Mouse (Mus musculus): ENCODE measurements around the gene Ackr3.

Gene Ackr3

DNA sequence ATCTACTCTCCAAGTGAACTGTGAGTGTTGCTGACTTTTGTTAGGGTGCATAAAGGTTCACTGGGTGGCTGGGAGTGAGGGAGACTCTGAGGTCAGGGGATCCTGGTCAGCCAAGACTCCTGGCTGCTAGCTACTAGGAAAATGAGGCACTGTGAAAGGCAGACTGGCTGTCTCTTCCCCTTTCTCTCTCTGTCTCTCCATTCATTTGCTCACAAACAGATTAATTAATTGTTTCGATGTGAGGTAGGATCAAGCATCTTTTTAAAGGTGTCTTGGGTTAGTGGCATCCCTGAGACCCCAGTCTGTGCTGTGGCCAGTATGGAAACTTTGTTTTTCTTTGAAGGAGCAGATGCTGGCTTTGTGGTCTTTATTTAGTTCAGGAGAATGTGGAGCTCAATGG lies 1.0 kb downstream of the Ackr3 start:
- DNase-seq (ENCODE audit: low read depth, low spot score) = no peak

DNA sequence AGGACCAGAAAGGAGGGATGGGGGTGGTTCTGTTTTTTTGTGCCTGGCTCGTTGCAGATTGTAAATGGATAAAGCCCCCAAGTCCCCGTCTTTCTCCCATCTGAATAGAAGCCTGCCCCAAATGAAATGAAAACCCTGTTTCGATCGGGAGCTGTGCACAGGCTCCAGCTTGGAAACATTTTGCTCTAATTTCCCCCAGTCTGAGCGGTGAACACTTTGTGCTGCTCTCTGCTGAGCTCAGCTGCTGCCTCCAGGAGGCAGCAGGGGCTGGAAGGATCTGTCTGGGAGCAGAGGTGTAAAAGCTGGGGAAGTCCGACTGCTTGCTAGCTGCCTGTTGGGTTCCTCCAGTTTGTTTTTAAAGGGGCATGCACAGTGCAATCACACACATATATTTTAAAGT lies 1.4 kb downstream of the Ackr3 start:
- no peak for DNase-seq (ENCODE audit: low read depth, low spot score)

DNA sequence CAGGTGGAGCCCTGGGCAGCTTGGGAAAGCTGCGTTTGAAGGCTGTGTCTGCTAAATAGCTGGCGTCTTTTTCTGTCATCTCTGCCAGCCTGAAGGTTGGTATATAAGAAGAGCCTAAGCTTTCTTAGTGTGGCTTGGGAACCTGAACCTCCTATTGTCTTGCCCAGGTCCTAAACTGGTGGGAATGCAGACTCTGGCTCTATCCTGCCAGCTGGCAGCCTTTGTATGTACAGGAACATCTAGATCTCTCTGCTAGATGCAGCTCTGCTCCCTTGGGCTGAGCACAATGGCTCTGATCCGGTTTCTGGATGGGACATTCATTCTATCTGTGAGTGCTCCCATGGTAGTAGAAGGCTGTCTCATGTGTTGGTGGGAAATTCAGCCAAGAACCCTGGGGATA lies 2.9 kb downstream of the Ackr3 start:
- DNase-seq (ENCODE audit: low read depth, low spot score) = no peak

DNA sequence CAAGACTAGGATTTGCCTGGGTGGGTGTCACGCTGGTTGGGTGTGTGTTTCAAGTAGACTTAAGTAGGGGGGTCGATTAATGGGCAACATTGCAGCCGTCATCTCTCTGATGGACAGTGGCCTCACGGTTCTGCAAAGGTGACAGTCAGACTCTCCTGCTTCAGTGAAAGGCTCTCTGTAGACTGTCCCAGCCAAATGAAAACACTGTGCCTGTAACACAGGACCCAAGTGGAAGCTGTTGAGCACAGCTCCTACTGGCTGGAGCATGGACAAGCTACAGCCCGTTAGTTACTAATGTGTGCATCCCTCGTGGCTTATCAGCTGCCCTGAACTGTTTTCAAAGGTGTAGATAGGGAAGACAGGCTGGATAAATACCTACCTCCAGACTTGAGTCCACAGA lies 3.5 kb downstream of the Ackr3 start:
- no peak for DNase-seq (ENCODE audit: low read depth, low spot score)

DNA sequence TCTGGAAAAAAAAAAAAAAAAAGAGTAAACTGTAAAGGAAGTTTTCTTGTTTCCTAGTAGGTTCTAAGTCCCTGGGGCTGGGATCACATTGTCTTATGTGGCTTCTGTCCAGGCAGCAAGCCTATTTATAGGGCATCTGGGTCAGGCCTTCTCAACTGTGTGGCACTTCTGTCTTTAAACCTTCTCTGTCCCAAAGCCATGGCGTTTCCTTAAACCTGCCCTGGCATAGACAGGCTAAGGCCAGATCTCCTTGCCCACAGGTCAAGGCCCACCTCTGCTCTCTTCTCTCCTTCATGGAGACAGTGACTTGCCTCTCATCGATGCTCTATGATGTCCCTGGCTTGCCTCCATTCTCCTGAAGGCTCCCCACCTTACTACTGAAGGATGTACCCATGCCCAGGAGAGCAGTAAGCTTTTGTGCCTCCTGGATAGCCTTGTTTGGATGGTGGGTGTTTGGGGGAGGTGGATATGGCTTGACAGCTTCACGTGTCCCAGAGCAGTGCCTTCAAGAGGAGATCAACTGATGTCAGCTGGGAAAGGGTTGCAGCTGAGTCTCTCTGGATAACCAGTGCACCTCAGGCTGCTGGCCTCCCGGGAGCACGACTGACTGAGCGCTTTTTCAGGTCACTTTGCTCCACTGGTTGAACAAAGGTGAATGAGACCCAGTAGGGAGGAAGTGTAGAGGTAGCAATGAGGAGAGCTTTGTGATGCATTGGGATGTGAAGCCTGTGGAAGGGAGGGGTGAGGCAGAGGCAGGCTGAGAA lies 4.1 kb downstream of the Ackr3 start:
- DNase-seq (ENCODE audit: low read depth, low spot score) = no peak

DNA sequence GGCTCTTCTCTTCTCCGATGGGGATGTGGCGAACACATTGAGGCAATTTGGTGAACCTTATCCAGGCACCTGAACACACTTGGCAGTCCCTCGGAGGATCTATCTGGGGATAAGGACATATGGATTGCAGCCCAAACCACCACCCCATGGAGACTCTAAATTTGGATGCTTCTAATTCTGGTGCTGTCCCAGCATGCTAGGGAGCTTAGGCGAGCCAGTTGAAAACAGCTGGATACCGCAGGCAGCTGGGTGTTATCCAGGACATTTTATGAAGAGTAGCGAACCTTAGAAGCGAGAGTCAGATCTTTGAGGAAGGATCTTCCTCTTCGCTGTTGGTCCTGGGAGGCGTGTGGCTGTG lies 4.7 kb downstream of the Ackr3 start:
- DNase-seq (ENCODE audit: low read depth, low spot score) = no peak

DNA sequence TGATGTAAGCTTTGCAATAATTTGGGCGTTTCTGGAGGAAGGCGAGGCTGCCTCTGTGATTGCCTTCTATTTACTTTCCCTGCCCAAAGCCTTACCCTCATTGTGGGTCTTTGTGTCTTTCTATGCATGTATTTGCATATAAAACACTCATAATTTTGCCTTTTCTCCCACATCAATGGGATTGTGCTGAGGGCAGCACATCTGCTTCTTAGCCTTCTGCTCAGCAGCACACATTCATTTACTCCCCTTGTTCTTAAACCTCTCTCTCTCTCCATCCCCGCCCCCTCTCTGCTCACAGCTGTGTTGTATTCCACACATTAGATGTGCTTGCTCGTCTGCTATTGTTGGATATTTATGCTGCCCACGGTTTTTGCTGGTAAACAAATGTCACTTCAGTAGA lies 5.3 kb downstream of the Ackr3 start:
- DNase-seq (ENCODE audit: low read depth, low spot score) = no peak

DNA sequence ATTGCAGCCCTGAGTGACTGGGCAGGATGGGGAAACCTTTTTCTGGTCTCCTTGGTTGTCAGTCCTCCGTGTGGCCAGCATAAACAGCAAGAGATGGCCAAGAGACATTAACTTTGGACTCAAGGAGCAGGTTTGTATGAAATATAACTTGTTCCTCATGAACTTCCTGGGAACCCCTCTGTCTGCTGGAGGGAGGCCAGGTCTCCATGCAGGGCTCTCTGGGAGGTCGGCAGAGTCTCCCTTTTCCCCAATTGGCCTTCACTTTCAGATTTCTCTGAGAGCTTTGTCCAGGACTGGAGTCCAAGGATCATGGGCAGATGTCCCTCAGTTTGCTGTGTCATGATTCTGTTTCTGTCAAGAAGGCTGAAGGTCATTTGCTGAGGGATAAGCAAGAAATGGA lies 6.0 kb downstream of the Ackr3 start:
- no peak for DNase-seq (ENCODE audit: low read depth, low spot score)

DNA sequence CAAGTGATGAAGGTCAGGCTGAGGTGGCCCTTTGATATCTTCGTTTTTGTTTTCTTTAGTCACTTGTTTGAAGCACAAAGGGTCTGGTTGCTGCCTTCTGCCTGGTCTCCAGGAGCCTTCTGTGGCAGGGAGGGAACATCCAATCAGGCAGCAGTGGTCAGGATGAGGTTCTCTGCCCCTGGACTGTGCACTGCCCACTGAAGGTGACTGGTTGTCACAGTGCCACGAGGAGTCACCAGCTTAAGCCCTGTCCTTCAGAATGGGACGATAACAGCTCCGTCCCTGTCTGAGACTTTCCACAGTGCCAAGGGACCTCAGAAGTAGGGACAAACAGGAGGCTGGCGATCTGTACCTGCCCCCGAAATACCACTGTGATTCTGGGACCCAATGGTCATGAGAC lies 6.6 kb downstream of the Ackr3 start:
- no peak for DNase-seq (ENCODE audit: low read depth, low spot score)

DNA sequence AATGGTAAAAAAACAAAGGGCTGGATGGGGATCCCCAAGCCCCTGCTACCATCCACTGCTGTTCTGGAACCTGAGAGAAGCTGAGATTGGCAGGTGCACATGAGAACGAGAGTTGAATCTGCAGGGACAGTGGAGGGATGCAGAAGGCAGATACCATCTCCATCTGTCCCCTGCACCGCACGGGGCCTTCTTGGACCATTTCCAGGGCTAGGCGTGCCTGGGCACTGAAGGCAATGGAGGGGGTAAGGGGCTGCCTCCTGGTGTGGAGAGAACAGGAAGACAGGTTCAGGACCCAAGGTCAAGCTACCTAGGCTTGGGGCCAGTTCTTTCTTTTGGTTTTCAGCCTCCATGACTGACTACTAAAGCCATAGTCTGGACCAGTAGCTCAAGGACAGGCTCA lies 7.0 kb downstream of the Ackr3 start:
- DNase-seq (ENCODE audit: low read depth, low spot score) = no peak

DNA sequence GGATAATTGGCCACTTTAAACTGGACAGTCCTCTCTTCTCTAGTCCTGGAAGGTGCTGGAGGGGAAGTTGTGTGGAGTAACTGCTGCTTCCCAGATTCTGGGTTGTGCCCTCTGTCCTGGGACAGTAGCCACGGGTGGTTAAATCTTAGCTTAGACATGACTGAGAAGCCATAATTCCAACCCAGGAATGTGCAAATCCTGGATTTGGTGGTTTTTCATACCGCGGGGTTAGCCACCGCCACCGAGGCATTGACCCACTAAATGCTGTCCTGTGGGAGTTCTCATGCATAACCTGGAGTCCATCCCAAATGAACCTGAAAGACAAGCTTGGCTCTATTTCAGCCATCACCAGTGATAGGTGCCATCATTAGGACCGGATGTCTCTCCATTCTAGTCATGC lies 8.6 kb downstream of the Ackr3 start:
- no peak for DNase-seq (ENCODE audit: low read depth, low spot score)

DNA sequence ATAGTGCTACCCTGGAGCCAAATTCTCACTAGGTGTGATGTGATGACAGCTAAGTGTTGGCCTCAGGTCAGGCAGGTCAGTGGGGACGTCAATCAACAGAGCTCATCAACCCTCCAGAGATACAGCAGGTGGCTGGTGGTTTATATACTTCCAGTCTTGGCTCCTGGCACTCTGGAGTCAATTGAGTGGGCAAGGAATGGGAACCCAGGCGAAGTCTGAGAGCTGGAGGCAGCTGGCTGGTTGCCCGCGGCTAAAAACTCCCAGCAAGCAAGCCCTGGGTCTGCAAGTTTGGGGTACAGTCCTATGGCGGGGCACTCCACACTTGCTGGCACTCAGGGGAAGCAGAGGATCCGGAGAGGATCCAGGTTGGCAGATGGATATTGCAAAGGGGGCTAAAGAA lies 9.1 kb downstream of the Ackr3 start:
- DNase-seq (ENCODE audit: low read depth, low spot score) = no peak

DNA sequence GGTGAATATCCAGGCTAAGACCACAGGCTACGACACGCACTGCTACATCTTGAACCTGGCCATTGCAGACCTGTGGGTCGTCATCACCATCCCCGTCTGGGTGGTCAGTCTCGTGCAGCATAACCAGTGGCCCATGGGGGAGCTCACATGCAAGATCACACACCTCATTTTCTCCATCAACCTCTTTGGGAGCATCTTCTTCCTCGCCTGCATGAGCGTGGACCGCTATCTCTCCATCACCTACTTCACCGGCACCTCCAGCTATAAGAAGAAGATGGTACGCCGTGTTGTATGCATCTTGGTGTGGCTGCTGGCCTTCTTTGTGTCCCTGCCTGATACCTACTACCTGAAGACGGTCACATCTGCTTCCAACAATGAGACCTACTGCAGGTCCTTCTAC lies 10.2 kb downstream of the Ackr3 start:
- no peak for DNase-seq (ENCODE audit: low read depth, low spot score)

DNA sequence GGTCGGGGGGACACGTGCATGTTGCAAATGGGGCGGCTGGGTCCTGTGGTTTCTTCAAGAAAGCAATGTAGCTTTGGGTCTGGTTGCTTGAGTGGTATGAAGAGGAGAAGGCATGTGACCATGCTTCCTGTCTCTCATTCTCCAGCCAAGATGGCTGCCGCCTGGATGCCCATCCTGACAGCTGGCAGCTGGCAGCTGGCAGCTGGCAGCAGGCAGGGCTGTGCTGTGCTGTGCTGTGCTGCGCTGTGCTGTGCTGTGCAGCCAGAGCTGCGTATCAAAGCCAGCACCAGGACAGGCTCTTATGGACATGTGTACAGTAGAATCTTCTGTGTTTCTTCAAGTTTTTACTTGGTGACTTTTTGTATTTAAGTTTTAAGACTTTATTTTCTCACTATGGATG lies 11.1 kb downstream of the Ackr3 start:
- DNase-seq (ENCODE audit: low read depth, low spot score) = no peak

DNA sequence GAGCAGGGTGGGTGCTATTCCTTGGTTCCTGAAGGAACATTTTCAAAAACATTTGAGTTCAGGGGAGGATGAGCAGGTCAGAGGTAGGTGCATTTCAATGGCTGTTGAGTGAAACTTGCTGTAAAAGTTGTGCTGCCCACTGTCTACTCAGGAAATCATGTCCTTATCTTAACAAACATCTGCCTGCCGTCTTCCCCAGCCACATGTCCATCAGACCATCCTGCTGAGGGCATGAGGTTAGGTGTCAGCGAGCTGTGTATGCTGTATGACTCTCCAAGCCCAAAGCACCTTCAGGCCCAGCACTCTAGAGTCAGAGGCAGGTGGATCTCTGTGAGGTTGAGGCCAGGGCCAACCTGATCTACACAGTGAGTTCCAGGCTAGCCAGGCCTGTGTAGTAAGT lies 12.1 kb downstream of the Ackr3 start:
- DNase-seq (ENCODE audit: low read depth, low spot score) = no peak

DNA sequence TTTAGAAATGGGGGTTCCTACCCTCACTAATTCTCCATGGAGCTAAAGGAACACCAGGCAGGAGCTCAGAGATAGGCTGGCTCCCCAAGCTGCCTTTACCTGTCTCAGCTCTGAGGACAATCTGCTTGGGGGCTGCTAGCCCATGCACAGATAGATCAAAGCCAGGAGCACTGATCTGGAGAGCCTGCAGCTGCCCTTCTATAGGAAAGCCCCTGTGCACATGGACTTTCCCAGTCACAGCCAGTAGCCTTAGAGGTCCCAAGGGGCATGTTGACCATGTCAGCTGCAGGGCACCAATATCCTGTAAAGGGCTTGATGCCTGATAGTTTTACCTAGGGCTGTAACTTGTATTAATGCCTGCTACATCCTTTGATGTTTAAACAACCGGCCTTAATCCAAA lies 12.6 kb downstream of the Ackr3 start:
- no peak for DNase-seq (ENCODE audit: low read depth, low spot score)

DNA sequence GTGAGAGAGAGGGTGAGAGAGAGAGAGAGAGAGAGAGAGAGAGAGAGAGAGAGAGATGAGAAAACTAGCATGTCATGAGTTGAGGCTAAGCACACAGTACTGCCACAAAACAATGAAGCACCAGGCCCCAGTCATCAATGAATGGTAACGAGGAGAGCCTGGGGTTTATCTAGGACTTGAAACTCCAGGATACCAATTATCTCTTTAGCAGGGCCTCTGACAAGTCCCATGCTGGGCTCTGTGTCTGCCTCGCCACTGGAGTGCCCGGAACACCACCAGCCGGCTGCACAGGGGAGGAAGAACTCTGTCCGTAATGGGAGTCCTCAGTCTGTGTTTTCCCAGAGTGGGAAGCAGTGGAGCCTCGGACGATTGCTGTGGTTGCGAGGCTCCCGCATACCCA lies 16.5 kb downstream of the Ackr3 start:
- no peak for DNase-seq (ENCODE audit: low read depth, low spot score)

DNA sequence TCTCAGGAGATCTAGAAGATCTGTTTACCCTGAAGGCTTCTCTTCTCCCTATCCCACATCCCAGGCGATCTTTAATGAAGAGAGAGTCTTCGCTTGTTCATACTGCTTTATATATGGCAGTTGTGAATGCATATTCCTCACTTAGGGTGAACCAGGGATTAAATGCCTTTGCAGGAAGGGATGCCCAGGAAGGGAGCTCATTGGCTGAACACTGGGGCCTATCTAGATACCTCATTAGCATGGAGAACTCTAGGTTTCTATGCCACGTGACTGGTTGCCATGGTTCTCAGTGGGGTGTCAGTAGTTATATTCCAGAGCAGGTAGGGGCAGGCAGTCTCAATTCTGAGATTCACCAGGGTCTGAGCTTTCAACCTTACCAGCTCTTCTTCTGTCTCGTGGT lies 17.1 kb downstream of the Ackr3 start:
- DNase-seq (ENCODE audit: low read depth, low spot score) = no peak

DNA sequence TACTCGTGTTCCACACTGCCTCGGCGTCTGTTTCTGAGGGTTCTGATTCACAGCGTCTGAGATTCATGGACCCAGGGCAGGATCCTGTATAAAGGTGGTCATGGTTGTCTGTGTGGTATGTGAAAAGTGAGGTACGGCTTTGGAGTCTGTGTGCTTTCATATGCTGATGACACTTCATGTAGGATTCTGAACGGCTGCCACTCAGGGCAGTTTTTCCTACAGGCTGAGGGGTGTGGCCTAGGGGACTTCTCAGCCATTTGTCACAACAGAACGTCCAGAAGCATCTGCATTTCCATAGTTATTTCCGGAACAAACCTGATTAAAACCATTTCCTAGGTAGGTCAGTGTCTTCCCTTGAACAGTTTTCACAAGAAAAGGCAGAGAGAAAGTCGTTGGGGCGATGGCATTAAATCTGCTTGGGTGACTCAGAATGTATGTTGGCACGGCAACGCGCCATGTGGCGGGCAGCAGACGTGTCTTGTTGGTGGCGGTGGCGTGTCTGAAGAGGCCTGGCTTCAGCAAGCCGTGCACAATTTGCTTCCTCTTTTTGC lies 18.1 kb downstream of the Ackr3 start:
- DNase-seq (ENCODE audit: low read depth, low spot score) = no peak

DNA sequence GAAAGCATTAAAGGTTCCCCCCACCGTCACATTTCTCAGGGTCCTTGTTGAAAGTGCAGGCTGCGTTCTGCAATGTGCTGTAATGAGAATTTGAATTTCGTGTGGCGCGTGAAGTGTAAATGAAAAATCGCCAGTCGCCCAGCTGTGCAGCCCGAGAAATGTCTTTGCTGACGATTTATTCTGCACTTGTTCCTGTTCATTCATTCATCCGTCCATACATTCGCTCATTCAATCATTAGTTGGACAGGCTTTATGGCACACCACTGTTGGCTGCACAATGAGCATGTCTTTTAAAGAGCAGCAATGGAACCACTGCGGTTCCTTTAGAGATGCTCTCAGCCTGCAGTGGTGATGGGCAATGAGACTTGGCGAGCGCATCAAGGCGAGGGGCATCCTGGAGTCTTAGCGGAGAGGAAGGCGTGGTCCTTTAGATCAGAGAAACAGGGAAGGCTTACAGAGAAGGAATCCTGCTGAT lies 18.7 kb downstream of the Ackr3 start:
- DNase-seq (ENCODE audit: low read depth, low spot score) = no peak

DNA sequence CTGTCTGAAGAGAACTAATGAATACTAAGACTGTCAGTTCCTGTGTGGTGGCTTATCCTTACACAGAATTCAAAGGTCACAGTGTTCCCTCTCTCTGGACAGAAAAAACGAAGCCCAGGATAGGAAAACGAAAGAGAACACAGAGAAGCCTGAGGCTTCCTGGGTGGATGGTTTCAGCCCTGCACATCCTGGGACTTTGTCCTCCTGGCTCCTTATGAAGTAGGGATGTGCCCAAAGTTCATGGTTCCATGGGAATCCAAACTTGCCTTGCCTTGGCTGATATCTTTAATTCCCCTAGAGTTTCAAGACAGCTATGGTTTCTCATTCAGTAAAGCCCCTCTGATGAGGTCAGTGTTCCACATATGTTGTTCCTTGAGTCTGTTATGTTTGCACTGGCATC lies 19.2 kb downstream of the Ackr3 start:
- no peak for DNase-seq (ENCODE audit: low read depth, low spot score)

DNA sequence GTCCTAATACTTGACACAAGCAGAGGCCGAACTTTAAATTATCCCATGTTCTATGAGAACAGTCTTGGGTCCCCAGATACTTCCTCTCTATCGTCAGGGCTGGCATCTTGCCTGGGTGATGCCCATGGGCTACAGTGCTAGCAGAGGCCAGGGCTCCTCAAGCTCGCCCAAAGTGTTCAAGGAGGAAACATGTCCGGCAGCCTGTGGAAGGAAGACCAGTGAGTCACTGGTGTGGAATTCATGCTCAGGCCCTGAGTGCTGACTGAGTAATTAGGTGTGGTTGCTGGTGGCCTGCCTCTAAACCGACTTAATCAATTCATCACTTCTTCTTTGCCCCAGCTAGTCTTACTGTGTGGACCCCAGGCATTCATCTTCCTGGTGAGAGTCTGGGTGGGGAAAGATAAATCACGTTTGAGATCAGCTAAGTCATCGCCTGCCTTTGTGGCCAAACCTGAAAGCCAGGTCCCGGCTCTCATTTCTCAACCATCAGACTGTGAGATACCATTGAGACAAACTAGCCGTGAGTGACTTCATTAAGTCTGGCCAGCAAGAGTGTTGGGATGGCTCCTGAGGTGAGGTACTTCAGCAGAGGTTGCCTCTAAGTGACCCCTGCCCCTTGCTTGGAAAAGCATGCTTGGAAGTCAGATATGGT lies 21.9 kb downstream of the Ackr3 start:
- no peak for DNase-seq (ENCODE audit: low read depth, low spot score)

DNA sequence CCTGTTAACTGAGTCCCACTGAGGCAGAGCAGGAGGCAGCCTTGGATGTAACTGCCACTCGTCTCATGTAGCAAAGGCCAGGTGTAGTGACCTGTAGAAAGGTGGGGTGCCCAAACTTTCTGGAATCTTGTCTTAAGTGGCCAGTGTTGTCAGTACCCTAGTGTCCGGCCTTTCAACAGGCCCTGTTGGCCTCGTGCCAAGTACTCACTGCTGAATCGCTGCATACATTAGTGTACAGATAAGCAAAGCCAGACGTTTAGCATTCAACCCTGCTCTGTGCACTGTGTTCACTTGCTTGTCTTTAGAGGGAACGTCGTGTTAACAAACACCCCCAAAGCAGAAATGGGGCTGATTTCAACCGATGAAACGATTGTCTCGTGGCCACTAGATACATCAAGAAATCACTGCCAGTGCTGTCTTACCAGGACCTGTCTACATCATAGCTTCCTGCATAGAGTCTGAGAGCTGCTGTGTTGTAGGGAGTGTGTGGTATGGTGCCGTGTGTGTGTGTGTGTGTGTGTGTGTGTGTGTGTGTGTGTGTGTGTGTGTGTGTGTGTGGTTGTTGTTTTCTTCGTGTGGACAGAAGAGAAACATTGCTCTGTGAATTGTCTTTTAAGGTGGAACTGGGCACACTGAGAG lies 24.0 kb downstream of the Ackr3 start:
- DNase-seq (ENCODE audit: low read depth, low spot score) = no peak

Data from CD4-positive, CD25-positive, alpha-beta regulatory T cell, adult 2 months (primary cell).